Mouse (Mus musculus) hindbrain, embryonic 12.5 days (tissue): Measurements from ENCODE around the gene Prex1. TPM values are rescaled to one million over a fixed set of nuclear protein-coding genes. Genes with fewer than 3 reads are reported as not detected.

Experiments used
- ATAC-seq: fragments of 200-750 bp; cut with Nextera tagmentation; 2 replicates; pipeline ENCODE4 v1.8.0; 2017; ENCODE audit warnings: moderate TSS enrichment; ENCODE audit not compliant: low FRiP score
- H3K27ac ChIP-seq: fragments of 300-500 bp; sonication (generic); 2 replicates; pipeline ENCODE4 v1.5.1; 2016; ENCODE audit warnings: mild to moderate bottlenecking
- H3K27me3 ChIP-seq: fragments of 300-500 bp; sonication (generic); 2 replicates; pipeline ENCODE4 v1.6.1; 2016; ENCODE audit warnings: mild to moderate bottlenecking
- H3K36me3 ChIP-seq: fragments of 300-500 bp; sonication (generic); 2 replicates; pipeline ENCODE4 v1.6.1; 2016; ENCODE audit warnings: mild to moderate bottlenecking
- H3K4me1 ChIP-seq: fragments of 300-500 bp; sonication (generic); 2 replicates; pipeline ENCODE4 v1.6.1; 2016
- H3K4me2 ChIP-seq: fragments of 300-500 bp; sonication (generic); replicated peaks from 2 replicates; pipeline ENCODE4 v1.6.1; 2016; ENCODE audit warnings: mild to moderate bottlenecking
- H3K4me3 ChIP-seq: fragments of 300-500 bp; sonication (generic); 2 replicates; pipeline ENCODE4 v1.5.1; 2016; ENCODE audit warnings: mild to moderate bottlenecking
- H3K9ac ChIP-seq: fragments of 300-500 bp; sonication (generic); 2 replicates; pipeline ENCODE4 v1.6.1; 2016; ENCODE audit warnings: mild to moderate bottlenecking, moderate library complexity
- H3K9me3 ChIP-seq: fragments of 300-500 bp; sonication (generic); replicated peaks from 2 replicates; pipeline ENCODE4 v1.6.1; 2016; ENCODE audit warnings: mild to moderate bottlenecking
- WGBS: fragments of 180-500 bp; shearing (Covaris S2); methylation state at CpG from one replicate; pipeline ENCODE4 v1.1.7; 2016; 5-methylcytosine and 5-hydroxymethylcytosine counted together
- polyA plus RNA-seq: library from polyadenylated mRNA; unstranded; fragments of >200 nt; fragmentation: Nextera tagmentation; extraction: Ambion mirVana; gene quantifications from 2 replicates; pipeline ENCODE4 v1.2.1, GENCODE M21; 2016

Prex1 gene
- polyA plus RNA-seq, 1 experiment from 2014 or later, result 43.8 TPM

GRCm38 (mm10) chr2:166719301-166719929 lies 5.8 kb upstream of the Prex1 start:
- H3K4me1 ChIP-seq, result peaks cover 1% of the 10 kb centered on the region; the same call in 1 of the 2 replicates
- no peak for ATAC-seq
- WGBS, result 88% methylated on average over 1 of the region's 1 CpGs
- no peaks in the 10 kb centered on the region for H3K9me3 ChIP-seq
- no peak overlapping the region for H3K4me2 ChIP-seq
- peaks cover 9% of the 10 kb centered on the region; the same call in 1 of the 2 replicates for H3K27me3 ChIP-seq
- H3K36me3 ChIP-seq, result no peaks in the 10 kb centered on the region
- no peak overlapping the region for H3K9ac ChIP-seq
- H3K27ac ChIP-seq, result no peak overlapping the region
- H3K4me3 ChIP-seq, result no peak overlapping the region

GRCm38 (mm10) chr2:166716067-166716466 lies 2.4 kb upstream of the Prex1 start:
- no peak overlapping the region for H3K4me3 ChIP-seq
- H3K9me3 ChIP-seq, result no peaks in the 10 kb centered on the region
- H3K27me3 ChIP-seq, result peaks cover 6% of the 10 kb centered on the region; the same call in 1 of the 2 replicates
- no peak overlapping the region for H3K9ac ChIP-seq
- ATAC-seq, result no peak
- no peaks in the 10 kb centered on the region for H3K36me3 ChIP-seq
- H3K4me1 ChIP-seq, result peaks cover 28% of the 10 kb centered on the region
- no peak overlapping the region for H3K27ac ChIP-seq
- H3K4me2 ChIP-seq, result no peak overlapping the region
- 57% methylated on average over 7 of the region's 7 CpGs for WGBS

- Histone ChIP-seq H3K27ac (peak overlapping the region; percentile 23; the same call in 1 of the 2 replicates), H3K9ac (peak overlapping the region; percentile 55), H3K36me3 (no peaks in the 10 kb centered on the region), H3K9me3 (no peaks in the 10 kb centered on the region), H3K4me2 (peak overlapping the region; percentile 69), H3K27me3 (peaks cover 6% of the 10 kb centered on the region; the same call in 1 of the 2 replicates), H3K4me1 (peaks cover 41% of the 10 kb centered on the region), H3K4me3 (peak overlapping the region; percentile 60)
- ATAC-seq, result no peak
- WGBS, result 12% methylated on average over 11 of the region's 11 CpGs
Observed at GRCm38 (mm10) chr2:166714427-166714699, 731 bp upstream of the Prex1 start.

GRCm38 (mm10) chr2:166712801-166713689 lies 587 bp downstream of the Prex1 start:
- no peaks in the 10 kb centered on the region for H3K9me3 ChIP-seq
- H3K36me3 ChIP-seq, result no peaks in the 10 kb centered on the region
- ATAC-seq, result peak; percentile 68
- H3K27me3 ChIP-seq, result peaks cover 6% of the 10 kb centered on the region; the same call in 1 of the 2 replicates
- H3K4me3 ChIP-seq, result peak overlapping the region; percentile 60
- peak overlapping the region; percentile 66 for H3K27ac ChIP-seq
- peak overlapping the region; percentile 85 for H3K9ac ChIP-seq
- H3K4me2 ChIP-seq, result peak overlapping the region; percentile 69
- under 1% methylated on average over 63 of the region's 64 CpGs for WGBS
- peaks cover 51% of the 10 kb centered on the region for H3K4me1 ChIP-seq

GRCm38 (mm10) chr2:166712310-166712709 lies 1.3 kb downstream of the Prex1 start:
- peaks cover 6% of the 10 kb centered on the region; the same call in 1 of the 2 replicates for H3K27me3 ChIP-seq
- H3K27ac ChIP-seq, result peak overlapping the region; percentile 52; the same call in 1 of the 2 replicates
- 1% methylated on average over 4 of the region's 4 CpGs for WGBS
- peak overlapping the region; percentile 60 for H3K4me3 ChIP-seq
- no peak for ATAC-seq
- peak overlapping the region; percentile 69 for H3K4me2 ChIP-seq
- H3K4me1 ChIP-seq, result peaks cover 59% of the 10 kb centered on the region
- no peaks in the 10 kb centered on the region for H3K9me3 ChIP-seq
- H3K36me3 ChIP-seq, result no peaks in the 10 kb centered on the region
- peak overlapping the region; percentile 85 for H3K9ac ChIP-seq

GRCm38 (mm10) chr2:166711681-166712132 lies 1.9 kb downstream of the Prex1 start:
- Histone ChIP-seq H3K4me1 (peaks cover 60% of the 10 kb centered on the region), H3K9ac (0 out of 2 replicates have a peak overlapping the region, but pooled peaks have one; percentile 27), H3K4me2 (peak overlapping the region; percentile 69), H3K27ac (no peak overlapping the region; the same call in 1 of the 2 replicates), H3K4me3 (peak overlapping the region; percentile 60), H3K9me3 (no peaks in the 10 kb centered on the region), H3K36me3 (no peaks in the 10 kb centered on the region), H3K27me3 (peaks cover 6% of the 10 kb centered on the region; the same call in 1 of the 2 replicates)
- no peak for ATAC-seq
- 12% methylated on average over 7 of the region's 7 CpGs for WGBS

- Histone ChIP-seq H3K4me2 (no peak overlapping the region), H3K36me3 (peaks cover 10% of the 10 kb centered on the region; the same call in 1 of the 2 replicates), H3K27me3 (no peaks in the 10 kb centered on the region), H3K9ac (no peak overlapping the region), H3K4me3 (no peak overlapping the region), H3K9me3 (no peaks in the 10 kb centered on the region), H3K4me1 (peaks cover 60% of the 10 kb centered on the region), H3K27ac (no peak overlapping the region)
- ATAC-seq, result no peak
- 87% methylated on average over 2 of the region's 2 CpGs for WGBS
Observed at GRCm38 (mm10) chr2:166709883-166710282, 3.7 kb downstream of the Prex1 start.

GRCm38 (mm10) chr2:166708304-166708703 lies 5.3 kb downstream of the Prex1 start:
- Histone ChIP-seq H3K27me3 (no peaks in the 10 kb centered on the region), H3K9me3 (no peaks in the 10 kb centered on the region), H3K4me1 (peaks cover 63% of the 10 kb centered on the region), H3K4me3 (no peak overlapping the region), H3K9ac (no peak overlapping the region), H3K4me2 (no peak overlapping the region), H3K36me3 (peaks cover 12% of the 10 kb centered on the region; the same call in 1 of the 2 replicates), H3K27ac (0 out of 2 replicates have a peak overlapping the region, but pooled peaks have one; percentile 1)
- WGBS, result 86% methylated on average over 8 of the region's 8 CpGs
- no peak for ATAC-seq

GRCm38 (mm10) chr2:166706526-166706925 lies 7.1 kb downstream of the Prex1 start:
- WGBS, result 67% methylated on average over 2 of the region's 2 CpGs
- Histone ChIP-seq H3K4me3 (no peak overlapping the region), H3K27ac (no peak overlapping the region), H3K9me3 (no peaks in the 10 kb centered on the region), H3K9ac (no peak overlapping the region), H3K4me2 (no peak overlapping the region), H3K4me1 (peaks cover 46% of the 10 kb centered on the region), H3K36me3 (peaks cover 12% of the 10 kb centered on the region), H3K27me3 (no peaks in the 10 kb centered on the region)
- no peak for ATAC-seq

- no peak for ATAC-seq
- no peak overlapping the region for H3K27ac ChIP-seq
- H3K27me3 ChIP-seq, result no peaks in the 10 kb centered on the region
- no peaks in the 10 kb centered on the region for H3K9me3 ChIP-seq
- 90% methylated on average over 3 of the region's 3 CpGs for WGBS
- peaks cover 12% of the 10 kb centered on the region for H3K36me3 ChIP-seq
- H3K9ac ChIP-seq, result no peak overlapping the region
- H3K4me1 ChIP-seq, result peaks cover 39% of the 10 kb centered on the region
- H3K4me2 ChIP-seq, result no peak overlapping the region
- H3K4me3 ChIP-seq, result no peak overlapping the region
Observed at GRCm38 (mm10) chr2:166703491-166703890, 10.1 kb downstream of the Prex1 start.

GRCm38 (mm10) chr2:166702113-166702445 lies 11.6 kb downstream of the Prex1 start:
- H3K27me3 ChIP-seq, result no peaks in the 10 kb centered on the region
- H3K36me3 ChIP-seq, result peaks cover 12% of the 10 kb centered on the region
- H3K9ac ChIP-seq, result no peak overlapping the region
- H3K4me1 ChIP-seq, result peaks cover 25% of the 10 kb centered on the region
- H3K9me3 ChIP-seq, result no peaks in the 10 kb centered on the region
- H3K4me3 ChIP-seq, result no peak overlapping the region
- H3K27ac ChIP-seq, result no peak overlapping the region
- ATAC-seq, result no peak
- H3K4me2 ChIP-seq, result no peak overlapping the region
- WGBS, result 89% methylated on average over 2 of the region's 2 CpGs
